Mouse (Mus musculus) ES-E14 (cell line): ENCODE measurements around the gene Tubd1. TPM values are rescaled to one million over a fixed set of nuclear protein-coding genes. Genes with fewer than 3 reads are reported as not detected.

Experiments used
- DNase-seq: peaks from one replicate; pipeline ENCODE4 v3.0.0-alpha.2; 2013; ENCODE audit warnings: low read depth, low spot score
- H3K27ac ChIP-seq: 2 replicates; pipeline ENCODE4 v1.5.1; 2012; ENCODE audit warnings: low read depth, mild to moderate bottlenecking, low read length, moderate library complexity, mixed read lengths; ENCODE audit not compliant: poor library complexity, insufficient read depth, severe bottlenecking
- H3K36me3 ChIP-seq: 2 replicates; pipeline ENCODE4 v1.6.1; 2012; ENCODE audit warnings: mild to moderate bottlenecking, low read length, moderate library complexity, mixed read lengths; ENCODE audit not compliant: control insufficient read depth, poor library complexity, insufficient read depth, severe bottlenecking
- H3K4me1 ChIP-seq, 2 experiments: fragments of 150-350 bp in 1 of 2; sonication (generic) in 1 of 2; 2 replicates each; pipeline ENCODE4 v1.6.1; 2012; ENCODE audit warnings: low read length in 2 of 2, mild to moderate bottlenecking in 1 of 2, mixed read lengths in 1 of 2; ENCODE audit not compliant: control insufficient read depth in 2 of 2, insufficient read depth in 2 of 2, poor library complexity in 1 of 2
- H3K4me3 ChIP-seq, 2 experiments: fragments of 150-350 bp in 1 of 2; sonication (generic) in 1 of 2; 2 replicates each; pipeline ENCODE4 v1.5.1; 2012; ENCODE audit warnings: low read length in 2 of 2, low read depth in 1 of 2, mild to moderate bottlenecking in 1 of 2, mixed read lengths in 1 of 2; ENCODE audit not compliant: insufficient read depth in 1 of 2, poor library complexity in 1 of 2, severe bottlenecking in 1 of 2
- H3K9ac ChIP-seq: 2 replicates; pipeline ENCODE4 v1.6.1; 2012; ENCODE audit warnings: low read depth, mild to moderate bottlenecking, low read length, mixed read lengths; ENCODE audit not compliant: poor library complexity, insufficient read depth, severe bottlenecking
- H3K9me3 ChIP-seq: fragments of 150-350 bp; sonication (generic); 2 replicates; pipeline ENCODE4 v1.6.1; 2012; ENCODE audit warnings: low read depth, mild to moderate bottlenecking, low read length; ENCODE audit not compliant: control insufficient read depth, insufficient read depth
- CHD2 ChIP-seq: IDR thresholded peaks from 2 replicates; pipeline ENCODE4 v1.6.1; 2014; ENCODE audit warnings: mild to moderate bottlenecking, low read depth, low read length, inconsistent platforms
- HCFC1 ChIP-seq: IDR thresholded peaks from 2 replicates; pipeline ENCODE4 v1.6.1; 2012; ENCODE audit warnings: low read length, inconsistent platforms, borderline replicate concordance; ENCODE audit not compliant: insufficient read depth
- MAFK ChIP-seq: IDR thresholded peaks from 2 replicates; pipeline ENCODE4 v1.6.1; 2014; ENCODE audit warnings: mild to moderate bottlenecking, low read depth, low read length, inconsistent platforms; ENCODE audit not compliant: insufficient read depth
- ZC3H11A ChIP-seq: IDR thresholded peaks from 2 replicates; pipeline ENCODE4 v1.6.1; 2012; ENCODE audit warnings: low read depth, mild to moderate bottlenecking, inconsistent platforms, low read length, borderline replicate concordance
- ZNF384 ChIP-seq: IDR thresholded peaks from 2 replicates; pipeline ENCODE4 v1.6.1; 2012; ENCODE audit warnings: low read depth, low read length, inconsistent platforms
- in situ Hi-C, 2 experiments: fragments of 600-800 bp; cut with MboI; formaldehyde crosslinking; loops; one replicate each; pipeline ENCODE4 v1.15.1; 2025; ENCODE audit warnings: low sequenced_read_pairs in 2 of 2, inconsistent platforms in 1 of 2; ENCODE audit not compliant: unreplicated experiment in 2 of 2
- total RNA-seq: library from RNA; depleted of rRNA; stranded (reverse); fragments of 300-350 nt; gene quantifications from 2 replicates; pipeline ENCODE4 v1.2.3, GENCODE M21; 2012

Gene Tubd1
- total RNA-seq, 1 experiment: 6.5 TPM

DNA sequence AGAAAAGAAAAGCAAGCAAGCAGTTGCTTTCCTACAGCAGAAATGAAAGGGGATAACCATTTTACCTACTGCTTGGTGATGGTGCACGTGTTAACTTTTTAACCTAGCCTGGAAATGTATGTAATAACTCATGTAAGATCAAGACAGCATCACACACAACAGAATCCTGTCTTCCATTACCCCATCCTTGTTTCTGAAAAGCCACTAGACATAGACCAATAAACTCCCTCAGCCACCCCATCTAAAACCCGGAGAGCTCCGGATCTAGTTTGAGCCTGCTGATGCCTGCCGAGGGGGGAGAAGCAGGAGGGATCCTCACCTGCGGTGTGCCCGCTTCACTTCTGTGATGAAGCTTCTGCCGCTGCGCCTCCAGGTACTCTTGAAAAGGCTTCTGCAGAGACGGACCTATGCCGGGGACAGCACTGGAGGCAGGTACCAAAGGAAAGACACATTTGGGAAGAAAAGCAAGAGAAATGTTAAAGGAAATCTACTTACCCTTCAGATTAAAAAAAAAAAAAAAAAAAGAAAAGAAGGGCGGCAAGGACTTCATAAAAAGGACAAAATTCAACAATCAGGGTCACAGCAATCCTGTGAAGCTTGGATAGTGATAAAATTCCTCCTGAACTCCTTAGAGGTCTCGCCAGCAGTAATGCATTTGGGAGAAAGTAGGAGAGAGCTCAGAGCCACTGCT, 41.5 kb downstream of the Tubd1 start:
- peak overlapping the region; percentile 89 for H3K27ac ChIP-seq
- H3K9ac ChIP-seq: peak overlapping the region; percentile 88
- no peak for TF ChIP-seq ZC3H11A
- no peak for TF ChIP-seq CHD2
- TF ChIP-seq HCFC1: no peak
- no peak for TF ChIP-seq MAFK
- no peak for TF ChIP-seq ZNF384
- in situ Hi-C loops: no loop called here
- H3K9me3 ChIP-seq: no peaks in the 10 kb centered on the region
- H3K4me3 ChIP-seq: peak overlapping the region; percentile 47 to 69
- H3K4me1 ChIP-seq: peaks cover 4 to 12% of the 10 kb centered on the region in 2 experiments
- no peaks in the 10 kb centered on the region for H3K36me3 ChIP-seq
- no peak for DNase-seq

GRCm38 (mm10) chr11:86586868-86587792, 42.3 kb downstream of the Tubd1 start:
- H3K4me1 ChIP-seq: peaks cover 4 to 12% of the 10 kb centered on the region in 2 experiments
- no peaks in the 10 kb centered on the region for H3K36me3 ChIP-seq
- TF ChIP-seq ZC3H11A (no peak), CHD2 (no peak), MAFK (no peak), HCFC1 (no peak), ZNF384 (no peak)
- DNase-seq: no peak
- H3K9me3 ChIP-seq: no peaks in the 10 kb centered on the region
- in situ Hi-C loops: no loop called here
- H3K9ac ChIP-seq: peak overlapping the region; percentile 88; the same call in 1 of the 2 replicates
- peak overlapping the region; percentile 89 for H3K27ac ChIP-seq
- H3K4me3 ChIP-seq: peak overlapping the region; percentile 47 to 69

GRCm38 (mm10) chr11:86587830-86588229, 43.0 kb downstream of the Tubd1 start:
- Histone ChIP-seq H3K4me1 (peaks cover 4 to 10% of the 10 kb centered on the region in 2 experiments; a peak in 3 of 4 replicates), H3K9me3 (no peaks in the 10 kb centered on the region), H3K4me3 (no peak overlapping the region), H3K36me3 (no peaks in the 10 kb centered on the region), H3K9ac (no peak overlapping the region), H3K27ac (peak overlapping the region; percentile 45; the same call in 1 of the 2 replicates)
- DNase-seq: no peak
- TF ChIP-seq CHD2 (no peak), HCFC1 (no peak), ZC3H11A (no peak), MAFK (no peak), ZNF384 (no peak)
- in situ Hi-C loops: no loop called here

GRCm38 (mm10) chr11:86588583-86589298, 44.0 kb downstream of the Tubd1 start:
- in situ Hi-C loops: no loop called here
- DNase-seq: no peak
- H3K9ac ChIP-seq: no peak overlapping the region
- H3K36me3 ChIP-seq: no peaks in the 10 kb centered on the region
- H3K4me3 ChIP-seq: no peak overlapping the region
- H3K9me3 ChIP-seq: no peaks in the 10 kb centered on the region
- peaks cover 4 to 10% of the 10 kb centered on the region in 2 experiments; a peak in 3 of 4 replicates for H3K4me1 ChIP-seq
- TF ChIP-seq MAFK: no peak
- no peak for TF ChIP-seq HCFC1
- TF ChIP-seq ZNF384: no peak
- no peak for TF ChIP-seq CHD2
- no peak for TF ChIP-seq ZC3H11A
- H3K27ac ChIP-seq: no peak overlapping the region; the same call in 1 of the 2 replicates
